Mouse (Mus musculus): ENCODE measurements at regions not wholly inside any gene's neighbourhood (a gene's known extent, or its start where the extent isn't known, plus 50 kb on each side); places are given as distances from the start of the nearest gene placed in this dataset.

GRCm38 (mm10) chr1:35702585-35702984, 365.6 kb upstream of the Hs6st1 start:
- Histone ChIP-seq H3K27ac (replicated peaks; ENCODE audit: low read depth, low read length) (no peak overlapping the region), H3K27me3 (ENCODE audit: control insufficient read depth, insufficient read depth, low read length) (no peaks in the 10 kb centered on the region), H3K4me3 (replicated peaks; ENCODE audit: low read depth, low read length) (no peak overlapping the region), H3K4me2 (ENCODE audit: low read length) (no peak overlapping the region), H3K4me1 (ENCODE audit: control insufficient read depth, insufficient read depth, low read length) (peaks cover 11% of the 10 kb centered on the region; the same call in 1 of the 2 replicates), H3K9ac (replicated peaks; ENCODE audit: low read length) (no peak overlapping the region), H3K9me3 (ENCODE audit: control insufficient read depth, low read length) (no peaks in the 10 kb centered on the region), H3K36me3 (ENCODE audit: control insufficient read depth, insufficient read depth, low read length) (no peaks in the 10 kb centered on the region)
- no peak for DNase-seq
- 94% methylated on average over 1 of the region's 1 CpGs for WGBS
- ATAC-seq (ENCODE audit: low FRiP score, low TSS enrichment) = no peak

GRCm38 (mm10) chr1:35706336-35706735, 361.9 kb upstream of the Hs6st1 start:
- DNase-seq = no peak
- 85% methylated on average over 6 of the region's 6 CpGs for WGBS
- no peak for ATAC-seq (ENCODE audit: low FRiP score, low TSS enrichment)
- Histone ChIP-seq H3K27ac (replicated peaks; ENCODE audit: low read depth, low read length) (no peak overlapping the region), H3K27me3 (ENCODE audit: control insufficient read depth, insufficient read depth, low read length) (no peaks in the 10 kb centered on the region), H3K36me3 (ENCODE audit: control insufficient read depth, insufficient read depth, low read length) (no peaks in the 10 kb centered on the region), H3K4me2 (ENCODE audit: low read length) (no peak overlapping the region), H3K4me3 (replicated peaks; ENCODE audit: low read depth, low read length) (no peak overlapping the region), H3K4me1 (ENCODE audit: control insufficient read depth, insufficient read depth, low read length) (0 out of 2 replicates have a peak, but pooled peaks cover 3% of the 10 kb centered on the region), H3K9ac (replicated peaks; ENCODE audit: low read length) (no peak overlapping the region), H3K9me3 (ENCODE audit: control insufficient read depth, low read length) (no peaks in the 10 kb centered on the region)

- H3K27ac ChIP-seq (replicated peaks; ENCODE audit: low read depth, low read length) = no peak overlapping the region
- no peak overlapping the region for H3K4me3 ChIP-seq (replicated peaks; ENCODE audit: low read depth, low read length)
- DNase-seq (no peak), ATAC-seq (ENCODE audit: low FRiP score, low TSS enrichment) (no peak)
- H3K9ac ChIP-seq (replicated peaks; ENCODE audit: low read length) = no peak overlapping the region
- no peaks in the 10 kb centered on the region for H3K9me3 ChIP-seq (ENCODE audit: control insufficient read depth, low read length)
- H3K4me2 ChIP-seq (ENCODE audit: low read length) = no peak overlapping the region
- WGBS = 98% methylated on average over 2 of the region's 2 CpGs
- no peaks in the 10 kb centered on the region for H3K27me3 ChIP-seq (ENCODE audit: control insufficient read depth, insufficient read depth, low read length)
- no peaks in the 10 kb centered on the region for H3K4me1 ChIP-seq (ENCODE audit: control insufficient read depth, insufficient read depth, low read length)
- no peaks in the 10 kb centered on the region for H3K36me3 ChIP-seq (ENCODE audit: control insufficient read depth, insufficient read depth, low read length)
Measured at GRCm38 (mm10) chr1:35708176-35708788, 359.9 kb upstream of the Hs6st1 start.

- ATAC-seq (ENCODE audit: low FRiP score, low TSS enrichment) (no peak), DNase-seq (no peak)
- Histone ChIP-seq H3K4me3 (replicated peaks; ENCODE audit: low read depth, low read length) (no peak overlapping the region), H3K9me3 (ENCODE audit: control insufficient read depth, low read length) (no peaks in the 10 kb centered on the region), H3K27me3 (ENCODE audit: control insufficient read depth, insufficient read depth, low read length) (no peaks in the 10 kb centered on the region), H3K36me3 (ENCODE audit: control insufficient read depth, insufficient read depth, low read length) (no peaks in the 10 kb centered on the region), H3K4me2 (ENCODE audit: low read length) (no peak overlapping the region), H3K9ac (replicated peaks; ENCODE audit: low read length) (no peak overlapping the region), H3K4me1 (ENCODE audit: control insufficient read depth, insufficient read depth, low read length) (no peaks in the 10 kb centered on the region), H3K27ac (replicated peaks; ENCODE audit: low read depth, low read length) (no peak overlapping the region)
Measured at GRCm38 (mm10) chr1:35709214-35709613, 359.0 kb upstream of the Hs6st1 start.

GRCm38 (mm10) chr1:35713961-35714360, 354.2 kb upstream of the Hs6st1 start:
- 70% methylated on average over 4 of the region's 4 CpGs for WGBS
- Histone ChIP-seq H3K27me3 (ENCODE audit: control insufficient read depth, insufficient read depth, low read length) (no peaks in the 10 kb centered on the region), H3K27ac (replicated peaks; ENCODE audit: low read depth, low read length) (no peak overlapping the region), H3K4me3 (replicated peaks; ENCODE audit: low read depth, low read length) (no peak overlapping the region), H3K9me3 (ENCODE audit: control insufficient read depth, low read length) (no peaks in the 10 kb centered on the region), H3K4me1 (ENCODE audit: control insufficient read depth, insufficient read depth, low read length) (no peaks in the 10 kb centered on the region), H3K4me2 (ENCODE audit: low read length) (no peak overlapping the region), H3K36me3 (ENCODE audit: control insufficient read depth, insufficient read depth, low read length) (no peaks in the 10 kb centered on the region), H3K9ac (replicated peaks; ENCODE audit: low read length) (no peak overlapping the region)
- no peak for ATAC-seq (ENCODE audit: low FRiP score, low TSS enrichment)
- no peak for DNase-seq

- Histone ChIP-seq H3K4me2 (ENCODE audit: low read length) (no peak overlapping the region), H3K27ac (replicated peaks; ENCODE audit: low read depth, low read length) (no peak overlapping the region), H3K9me3 (ENCODE audit: control insufficient read depth, low read length) (no peaks in the 10 kb centered on the region), H3K27me3 (ENCODE audit: control insufficient read depth, insufficient read depth, low read length) (no peaks in the 10 kb centered on the region), H3K36me3 (ENCODE audit: control insufficient read depth, insufficient read depth, low read length) (no peaks in the 10 kb centered on the region), H3K9ac (replicated peaks; ENCODE audit: low read length) (no peak overlapping the region), H3K4me1 (ENCODE audit: control insufficient read depth, insufficient read depth, low read length) (no peaks in the 10 kb centered on the region), H3K4me3 (replicated peaks; ENCODE audit: low read depth, low read length) (no peak overlapping the region)
- ATAC-seq (ENCODE audit: low FRiP score, low TSS enrichment) = no peak
- 66% methylated on average over 6 of the region's 6 CpGs for WGBS
- DNase-seq = no peak
Measured at GRCm38 (mm10) chr1:35715931-35716330, 352.3 kb upstream of the Hs6st1 start.

- ATAC-seq (ENCODE audit: low FRiP score, low TSS enrichment) (no peak), DNase-seq (no peak)
- no peak overlapping the region for H3K27ac ChIP-seq (replicated peaks; ENCODE audit: low read depth, low read length)
- no peak overlapping the region for H3K4me3 ChIP-seq (replicated peaks; ENCODE audit: low read depth, low read length)
- H3K4me1 ChIP-seq (ENCODE audit: control insufficient read depth, insufficient read depth, low read length) = no peaks in the 10 kb centered on the region
- WGBS = 92% methylated on average over 2 of the region's 2 CpGs
- no peak overlapping the region for H3K4me2 ChIP-seq (ENCODE audit: low read length)
- H3K36me3 ChIP-seq (ENCODE audit: control insufficient read depth, insufficient read depth, low read length) = no peaks in the 10 kb centered on the region
- no peaks in the 10 kb centered on the region for H3K27me3 ChIP-seq (ENCODE audit: control insufficient read depth, insufficient read depth, low read length)
- no peaks in the 10 kb centered on the region for H3K9me3 ChIP-seq (ENCODE audit: control insufficient read depth, low read length)
- no peak overlapping the region for H3K9ac ChIP-seq (replicated peaks; ENCODE audit: low read length)
Measured at GRCm38 (mm10) chr1:35717166-35717565, 351.0 kb upstream of the Hs6st1 start.

- 97% methylated on average over 2 of the region's 2 CpGs for WGBS
- Histone ChIP-seq H3K36me3 (ENCODE audit: control insufficient read depth, insufficient read depth, low read length) (no peaks in the 10 kb centered on the region), H3K9ac (replicated peaks; ENCODE audit: low read length) (no peak overlapping the region), H3K4me1 (ENCODE audit: control insufficient read depth, insufficient read depth, low read length) (no peaks in the 10 kb centered on the region), H3K4me2 (ENCODE audit: low read length) (no peak overlapping the region), H3K4me3 (replicated peaks; ENCODE audit: low read depth, low read length) (no peak overlapping the region), H3K27ac (replicated peaks; ENCODE audit: low read depth, low read length) (no peak overlapping the region), H3K27me3 (ENCODE audit: control insufficient read depth, insufficient read depth, low read length) (no peaks in the 10 kb centered on the region), H3K9me3 (ENCODE audit: control insufficient read depth, low read length) (no peaks in the 10 kb centered on the region)
- no peak for ATAC-seq (ENCODE audit: low FRiP score, low TSS enrichment)
- no peak for DNase-seq
Measured at GRCm38 (mm10) chr1:35717659-35718058, 350.5 kb upstream of the Hs6st1 start.

- ATAC-seq (ENCODE audit: low FRiP score, low TSS enrichment) (no peak), DNase-seq (no peak)
- H3K9ac ChIP-seq (replicated peaks; ENCODE audit: low read length) = no peak overlapping the region
- H3K27ac ChIP-seq (replicated peaks; ENCODE audit: low read depth, low read length) = no peak overlapping the region
- no peaks in the 10 kb centered on the region for H3K27me3 ChIP-seq (ENCODE audit: control insufficient read depth, insufficient read depth, low read length)
- 86% methylated on average over 3 of the region's 3 CpGs for WGBS
- no peak overlapping the region for H3K4me2 ChIP-seq (ENCODE audit: low read length)
- no peaks in the 10 kb centered on the region for H3K9me3 ChIP-seq (ENCODE audit: control insufficient read depth, low read length)
- H3K4me3 ChIP-seq (replicated peaks; ENCODE audit: low read depth, low read length) = no peak overlapping the region
- H3K4me1 ChIP-seq (ENCODE audit: control insufficient read depth, insufficient read depth, low read length) = no peaks in the 10 kb centered on the region
- H3K36me3 ChIP-seq (ENCODE audit: control insufficient read depth, insufficient read depth, low read length) = no peaks in the 10 kb centered on the region
Measured at GRCm38 (mm10) chr1:35720063-35720462, 348.1 kb upstream of the Hs6st1 start.
